Mouse (Mus musculus) adrenal gland, postnatal 10 days (tissue): ENCODE measurements around the gene Qrfpr. TPM values are rescaled to one million over a fixed set of nuclear protein-coding genes. Genes with fewer than 3 reads are reported as not detected.

Source experiments
- DNase-seq: peaks from one replicate; pipeline ENCODE4 v3.0.0; 2021; ENCODE audit warnings: mixed read lengths
- total RNA-seq, 2 experiments: library from RNA; stranded (reverse); gene quantifications; 2 replicates each; pipeline ENCODE4 v1.2.3; 2021

Qrfpr gene
- total RNA-seq, 2 experiments from 2014 or later, result not detected

DNA sequence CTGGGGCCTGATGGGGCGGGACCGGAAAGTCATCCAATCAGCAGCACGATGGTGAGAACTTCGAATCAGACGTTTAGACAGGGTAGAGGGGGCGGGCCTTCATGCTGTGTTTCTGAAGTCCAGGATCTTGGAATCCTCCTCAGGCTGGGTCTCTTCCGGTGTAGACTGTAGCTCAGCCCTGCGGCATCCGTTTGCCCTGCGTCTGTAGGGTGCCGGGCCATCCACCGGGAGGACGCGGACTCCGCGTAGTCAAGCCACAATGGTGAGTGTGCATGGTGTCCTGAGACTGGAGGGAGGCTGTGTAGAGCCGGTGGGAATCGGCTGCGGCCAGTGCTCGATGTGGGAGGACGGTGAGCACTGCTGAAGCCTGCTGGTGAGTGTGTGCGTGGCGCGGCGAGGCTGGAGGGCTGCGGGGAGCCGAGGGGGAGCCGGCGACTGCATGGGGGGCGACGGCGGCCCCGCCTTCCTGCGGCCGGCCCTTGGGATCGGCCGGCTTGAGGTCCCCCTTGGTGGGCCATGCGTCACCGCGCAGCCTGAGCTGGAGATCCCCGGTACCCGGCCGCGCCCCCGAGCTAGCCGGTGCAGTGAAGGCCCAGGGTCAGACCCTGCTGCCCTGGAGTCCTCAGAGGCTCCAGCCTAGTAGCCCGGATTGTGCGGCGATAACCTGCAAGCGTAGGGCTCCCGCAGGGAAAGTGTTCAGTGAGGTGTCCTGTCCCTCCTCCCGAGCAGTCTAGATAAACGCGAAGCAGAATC is 71.0 kb downstream of the Qrfpr start, which contains the start of gene D3Ertd254e:
Gene D3Ertd254e (plus strand): TSS at position 84 of the 753 bp plus-strand sequence.
- peak; percentile 92 for DNase-seq

DNA sequence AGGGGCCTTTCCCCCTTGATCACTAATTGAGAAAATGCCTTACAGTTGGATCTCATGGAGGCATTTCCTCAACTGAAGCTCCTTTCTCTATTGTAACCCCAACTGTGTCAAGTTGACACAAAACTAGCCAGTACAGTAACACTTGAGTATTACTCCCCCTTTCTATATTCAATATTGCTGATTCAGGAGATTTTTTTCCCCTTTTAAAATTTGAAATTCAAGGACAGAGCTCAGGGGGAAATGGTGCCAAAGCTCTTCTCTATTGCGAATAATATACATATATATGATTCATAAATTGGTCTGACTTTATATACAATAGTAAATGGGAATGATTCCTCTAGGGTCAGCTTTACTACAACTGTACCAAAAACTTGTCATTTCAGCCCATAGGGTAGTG is 71.6 kb downstream of the Qrfpr start:
- DNase-seq, result no peak

DNA sequence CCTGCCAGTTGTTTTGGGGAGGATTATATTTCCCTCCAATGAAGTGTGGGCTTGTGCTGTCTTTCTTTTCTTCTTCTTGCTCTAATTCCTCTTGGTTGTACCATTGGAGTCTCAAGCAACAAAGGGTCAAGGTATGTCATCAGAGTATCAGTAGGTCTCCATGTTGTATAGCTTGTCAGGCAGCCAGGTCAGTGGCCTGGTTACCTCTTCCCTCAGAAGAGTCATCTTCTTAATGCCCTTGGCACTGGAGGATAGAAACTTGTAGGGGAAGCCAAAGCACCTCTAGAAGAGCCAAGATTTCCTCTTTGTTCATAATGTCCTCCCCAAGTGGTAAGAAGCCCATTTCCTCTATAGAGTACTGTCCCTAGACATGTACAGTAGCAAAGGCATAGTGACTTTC is 83.1 kb downstream of the Qrfpr start:
- DNase-seq, result no peak

DNA sequence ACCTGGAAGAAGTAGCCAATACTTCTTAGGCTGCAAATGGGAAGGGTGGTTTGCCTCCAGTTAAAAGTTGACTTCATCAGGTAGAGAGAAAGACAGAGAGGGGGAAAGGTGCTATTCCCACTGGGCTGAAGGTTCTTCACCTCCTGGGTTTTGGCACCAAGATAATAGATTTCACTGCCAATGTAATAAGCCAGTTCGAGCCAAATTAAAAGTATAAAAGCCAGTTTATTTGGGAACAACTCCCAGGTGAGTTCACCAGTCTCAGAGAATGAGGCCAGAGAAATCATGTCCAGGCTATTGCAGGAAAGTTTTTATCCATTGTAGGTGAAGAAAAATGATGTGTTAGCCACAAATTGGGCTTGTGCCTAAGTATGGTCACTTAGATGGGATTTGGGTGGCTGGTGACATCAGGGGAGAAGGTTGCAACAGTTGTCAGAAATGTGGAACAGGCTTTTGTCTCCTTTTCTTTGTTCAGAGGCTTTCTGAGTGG is 83.9 kb downstream of the Qrfpr start:
- no peak for DNase-seq

DNA sequence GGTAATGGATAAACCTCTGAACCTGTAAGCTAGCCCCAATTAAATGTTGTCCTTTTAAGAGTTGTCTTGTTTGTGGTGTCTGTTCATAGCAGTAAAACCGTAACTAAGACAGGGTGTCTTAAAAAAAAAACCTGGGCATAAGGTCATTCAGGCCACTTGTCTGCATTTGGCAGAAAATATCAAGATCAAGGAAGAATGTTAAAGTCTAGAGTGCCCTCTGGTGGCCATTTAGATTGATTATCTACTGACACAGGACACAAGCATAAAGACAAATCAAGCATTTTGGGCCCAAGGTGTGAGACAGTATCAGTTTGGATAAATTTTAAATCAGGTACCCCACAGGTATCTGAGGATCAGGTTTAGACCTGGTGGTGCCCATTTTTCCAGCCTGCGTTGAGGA is 84.6 kb downstream of the Qrfpr start:
- DNase-seq, result peak; percentile 29

DNA sequence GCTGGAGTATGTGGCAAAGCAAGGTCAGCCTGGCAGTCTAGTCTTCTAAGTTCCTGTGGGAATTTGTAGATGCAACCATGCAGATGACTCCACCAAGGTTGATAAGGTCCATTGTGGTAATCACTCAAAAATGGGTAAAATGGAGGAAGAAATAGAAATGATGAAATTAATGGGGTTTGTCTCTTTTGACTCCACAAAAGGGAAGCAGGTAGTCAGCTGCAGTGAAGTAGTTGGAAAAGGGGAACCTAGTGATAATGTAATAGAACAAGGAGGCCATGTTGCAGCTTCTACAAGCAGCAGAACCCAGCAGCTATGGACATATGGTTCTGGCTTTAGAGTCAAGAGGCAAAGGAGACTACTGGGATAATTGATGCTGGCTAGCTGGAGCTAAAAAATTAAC is 86.0 kb downstream of the Qrfpr start:
- no peak for DNase-seq

Other genes with a start within 250 kb of the Qrfpr start
- 10 to 100 TPM; 93.1 to 94.1 TPM for gene Mccc1, start 221.6 kb downstream of the Qrfpr start, total RNA-seq
- gene Ccdc144b, start 168.8 kb downstream of the Qrfpr start, total RNA-seq, result under 1 TPM; 0.06 to 0.12 TPM
- 10 to 100 TPM; 56.7 to 64.7 TPM for gene Acad9, start 156.3 kb downstream of the Qrfpr start, total RNA-seq
- gene D3Ertd254e, start 71.3 kb downstream of the Qrfpr start, total RNA-seq, result 1 to 10 TPM; 5.1 to 9.1 TPM